Mouse (Mus musculus): ENCODE results near the gene Krt20. TPM values are rescaled to one million over a fixed set of nuclear protein-coding genes. Genes with fewer than 3 reads are reported as not detected.

The Krt20 gene
- total RNA-seq (2012; rRNA removed) (not detected in 2 replicates), polyA plus RNA-seq (2012; ENCODE audit: insufficient read depth in 1 of 2, insufficient read length in 2 of 2, low read depth in 1 of 2, low replicate concordance in 2 of 2, missing spikeins in 1 of 2) (not detected)

GRCm38 (mm10) chr11:99437972-99438371, at the start of gene Krt20:
Krt20 (minus strand) TSS chr11:99438150.
- 0 out of 4 replicates have a peak, but pooled peaks cover 0 to 2% of the 10 kb centered on the region in 2 experiments for H3K27me3 ChIP-seq (ENCODE audit: control insufficient read depth in 1 of 2, insufficient read depth in 2 of 2, low read length in 2 of 2)
- no peaks in the 10 kb centered on the region for H3K36me3 ChIP-seq (ENCODE audit: control insufficient read depth in 1 of 2, insufficient read depth in 2 of 2, low read length in 2 of 2)
- no peak within 1 kb of the TSS for H3K4me3 ChIP-seq (ENCODE audit: control insufficient read depth in 1 of 2, insufficient read depth in 1 of 2, low read depth in 2 of 2, low read length in 2 of 2)
- H3K79me2 ChIP-seq (ENCODE audit: control insufficient read depth, insufficient read depth, low read length, poor library complexity): no peaks in the 10 kb centered on the region
- H3K9me3 ChIP-seq (replicated peaks; ENCODE audit: insufficient read depth, low read length): no peaks in the 10 kb centered on the region
- no peak within 1 kb of the TSS for H3K27ac ChIP-seq (ENCODE audit: control insufficient read depth, low read depth, low read length)
- H3K4me1 ChIP-seq (ENCODE audit: control insufficient read depth in 1 of 2, insufficient read depth in 2 of 2, low read length in 2 of 2): no peaks in the 10 kb centered on the region
- no peak for TF ChIP-seq RCOR1 (IDR thresholded peaks at IDR 0.05; ENCODE audit: low read depth, low read length)
- TF ChIP-seq UBTF (IDR thresholded peaks at IDR 0.05; ENCODE audit: borderline replicate concordance, insufficient read depth, low read depth, low read length): no peak
- TF ChIP-seq TBP (IDR thresholded peaks at IDR 0.05; ENCODE audit: low read depth, low read length): no peak
- TF ChIP-seq POLR2AphosphoS2 (IDR thresholded peaks at IDR 0.05; ENCODE audit: low read length): no peak
- no peak for TF ChIP-seq USF1 (IDR thresholded peaks at IDR 0.05; ENCODE audit: low read depth, low read length)
- TF ChIP-seq JUND (IDR thresholded peaks at IDR 0.05; ENCODE audit: low read depth, low read length): no peak
- no peak for TF ChIP-seq EP300 (IDR thresholded peaks at IDR 0.05; ENCODE audit: low read depth in 1 of 2, low read length in 2 of 2)
- no peak for TF ChIP-seq MYC (IDR thresholded peaks at IDR 0.05; ENCODE audit: low read depth, low read length)
- TF ChIP-seq CHD2 (IDR thresholded peaks at IDR 0.05; ENCODE audit: low read length): no peak
- no peak within 1 kb of the TSS for H3K9ac ChIP-seq (ENCODE audit: control insufficient read depth, low read depth, low read length, poor library complexity, severe bottlenecking)
- no peak for DNase-seq (ENCODE audit: low read depth, low spot score)

DNA sequence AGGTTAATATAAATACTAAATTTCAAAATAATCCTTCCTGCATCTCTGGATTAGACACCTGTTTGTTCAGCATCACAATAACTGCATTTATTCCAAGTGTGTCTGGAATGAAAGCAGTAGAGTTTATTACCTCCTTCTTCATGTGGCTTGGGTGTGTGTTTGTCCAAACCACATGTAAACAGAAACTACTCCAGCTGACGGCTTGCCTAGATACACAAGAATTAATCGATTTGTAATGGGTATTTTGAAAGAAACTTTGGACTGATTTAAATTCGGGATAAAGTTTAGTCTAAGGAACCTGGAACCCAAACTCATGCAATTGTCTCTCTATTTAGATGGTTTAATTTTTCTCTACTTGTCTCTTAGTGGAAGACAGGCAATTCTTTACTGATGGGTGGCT, 37.0 kb upstream of the Krt20 start:
- Histone ChIP-seq H3K27ac (ENCODE audit: control insufficient read depth, low read depth, low read length) (no peak overlapping the region), H3K4me1 (ENCODE audit: control insufficient read depth in 1 of 2, insufficient read depth in 2 of 2, low read length in 2 of 2) (no peaks in the 10 kb centered on the region), H3K9me3 (replicated peaks; ENCODE audit: insufficient read depth, low read length) (no peaks in the 10 kb centered on the region), H3K27me3 (ENCODE audit: control insufficient read depth in 1 of 2, insufficient read depth in 2 of 2, low read length in 2 of 2) (no peaks in the 10 kb centered on the region), H3K9ac (ENCODE audit: control insufficient read depth, low read depth, low read length, poor library complexity, severe bottlenecking) (no peak overlapping the region), H3K4me3 (ENCODE audit: control insufficient read depth in 1 of 2, insufficient read depth in 1 of 2, low read depth in 2 of 2, low read length in 2 of 2) (no peak overlapping the region), H3K36me3 (ENCODE audit: control insufficient read depth in 1 of 2, insufficient read depth in 2 of 2, low read length in 2 of 2) (no peaks in the 10 kb centered on the region), H3K79me2 (ENCODE audit: control insufficient read depth, insufficient read depth, low read length, poor library complexity) (no peaks in the 10 kb centered on the region)
- TF ChIP-seq MAFK (IDR thresholded peaks at IDR 0.05; ENCODE audit: borderline replicate concordance, low read depth, low read length): no peak
- no peak for TF ChIP-seq POLR2AphosphoS2 (IDR thresholded peaks at IDR 0.05; ENCODE audit: low read length)
- TF ChIP-seq ZMIZ1 (IDR thresholded peaks at IDR 0.05; ENCODE audit: low read depth, low read length): no peak
- no peak for TF ChIP-seq ZKSCAN1 (IDR thresholded peaks at IDR 0.05; ENCODE audit: low read depth, low read length)
- no peak for DNase-seq (ENCODE audit: low read depth, low spot score)

GRCm38 (mm10) chr11:99473433-99473832, 35.5 kb upstream of the Krt20 start:
- no peak for TF ChIP-seq POLR2AphosphoS5 (IDR thresholded peaks at IDR 0.05; ENCODE audit: borderline replicate concordance, low read depth, low read length)
- TF ChIP-seq CHD1 (IDR thresholded peaks at IDR 0.05; ENCODE audit: low read depth, low read length): no peak
- no peak for TF ChIP-seq ETS1 (IDR thresholded peaks at IDR 0.05; ENCODE audit: low read depth, low read length)
- no peak for TF ChIP-seq HCFC1 (IDR thresholded peaks at IDR 0.05; ENCODE audit: low read depth, low read length)
- TF ChIP-seq NELFE (IDR thresholded peaks at IDR 0.05; ENCODE audit: low read depth, low read length): no peak
- TF ChIP-seq POLR2A (IDR thresholded peaks at IDR 0.05; ENCODE audit: control insufficient read depth in 1 of 2, insufficient read depth in 1 of 2, low read depth in 1 of 2, low read length in 2 of 2, poor library complexity in 1 of 2): no peak
- TF ChIP-seq ZC3H11A (IDR thresholded peaks at IDR 0.05; ENCODE audit: low read depth, low read length): no peak
- no peak for TF ChIP-seq ZMIZ1 (IDR thresholded peaks at IDR 0.05; ENCODE audit: low read depth, low read length)
- no peak for TF ChIP-seq USF1 (IDR thresholded peaks at IDR 0.05; ENCODE audit: low read depth, low read length)
- TF ChIP-seq MAFK (IDR thresholded peaks at IDR 0.05; ENCODE audit: borderline replicate concordance, low read depth, low read length): no peak
- no peak for TF ChIP-seq ZKSCAN1 (IDR thresholded peaks at IDR 0.05; ENCODE audit: low read depth, low read length)
- no peak for TF ChIP-seq CHD2 (IDR thresholded peaks at IDR 0.05; ENCODE audit: low read length)
- TF ChIP-seq BHLHE40 (IDR thresholded peaks at IDR 0.05; ENCODE audit: borderline replicate concordance, low read depth, low read length): no peak
- no peak for TF ChIP-seq GATA1 (IDR thresholded peaks at IDR 0.05; ENCODE audit: low read depth, low read length)
- no peak for TF ChIP-seq MYB (IDR thresholded peaks at IDR 0.05; ENCODE audit: low read depth, low read length)
- TF ChIP-seq JUND (IDR thresholded peaks at IDR 0.05; ENCODE audit: low read depth, low read length): no peak
- H3K9ac ChIP-seq (ENCODE audit: control insufficient read depth, low read depth, low read length, poor library complexity, severe bottlenecking): no peak overlapping the region
- no peaks in the 10 kb centered on the region for H3K27me3 ChIP-seq (ENCODE audit: control insufficient read depth in 1 of 2, insufficient read depth in 2 of 2, low read length in 2 of 2)
- no peaks in the 10 kb centered on the region for H3K79me2 ChIP-seq (ENCODE audit: control insufficient read depth, insufficient read depth, low read length, poor library complexity)
- no peaks in the 10 kb centered on the region for H3K36me3 ChIP-seq (ENCODE audit: control insufficient read depth in 1 of 2, insufficient read depth in 2 of 2, low read length in 2 of 2)
- DNase-seq (ENCODE audit: low read depth, low spot score): no peak
- no peak overlapping the region for H3K4me3 ChIP-seq (ENCODE audit: control insufficient read depth in 1 of 2, insufficient read depth in 1 of 2, low read depth in 2 of 2, low read length in 2 of 2)
- H3K9me3 ChIP-seq (replicated peaks; ENCODE audit: insufficient read depth, low read length): no peaks in the 10 kb centered on the region
- H3K4me1 ChIP-seq (ENCODE audit: control insufficient read depth in 1 of 2, insufficient read depth in 2 of 2, low read length in 2 of 2): no peaks in the 10 kb centered on the region
- no peak overlapping the region for H3K27ac ChIP-seq (ENCODE audit: control insufficient read depth, low read depth, low read length)

Data from MEL (cell line).